Mouse (Mus musculus): Measurements from ENCODE around the gene Stk24. TPM values are rescaled to one million over a fixed set of nuclear protein-coding genes. Genes with fewer than 3 reads are reported as not detected.
A peak's percentile ranks its signal among the peaks of the same experiment; 100 is the strongest.

The Stk24 gene
- polyA plus RNA-seq, 1 experiment from 2014 or later: 57.7 TPM

GRCm38 (mm10) chr14:121379116-121379826 is 540 bp downstream of the Stk24 start:
- DNase-seq (ENCODE audit: low spot score): peak; percentile 88

- DNase-seq (ENCODE audit: low spot score): peak; percentile 79
These were observed 1.3 kb downstream of the Stk24 start for GRCm38 (mm10) chr14:121378243-121379115.

GRCm38 (mm10) chr14:121376566-121376965 is 3.2 kb downstream of the Stk24 start:
- DNase-seq (ENCODE audit: low spot score): no peak

GRCm38 (mm10) chr14:121373901-121374300 is 5.9 kb downstream of the Stk24 start:
- DNase-seq (ENCODE audit: low spot score): no peak

GRCm38 (mm10) chr14:121373020-121373419 is 6.8 kb downstream of the Stk24 start:
- peak; percentile 35 for DNase-seq (ENCODE audit: low spot score)

GRCm38 (mm10) chr14:121371911-121372820 is 7.6 kb downstream of the Stk24 start:
- DNase-seq (ENCODE audit: low spot score): no peak

- no peak for DNase-seq (ENCODE audit: low spot score)
These were observed 10.4 kb downstream of the Stk24 start for GRCm38 (mm10) chr14:121369385-121369784.

GRCm38 (mm10) chr14:121368108-121368705 is 11.6 kb downstream of the Stk24 start:
- DNase-seq (ENCODE audit: low spot score): no peak

- peak; percentile 79 for DNase-seq (ENCODE audit: low spot score)
These were observed 13.7 kb downstream of the Stk24 start for GRCm38 (mm10) chr14:121365991-121366728.

- no peak for DNase-seq (ENCODE audit: low spot score)
These were observed 14.4 kb downstream of the Stk24 start for GRCm38 (mm10) chr14:121365390-121365789.

- DNase-seq (ENCODE audit: low spot score): no peak
These were observed 15.5 kb downstream of the Stk24 start for GRCm38 (mm10) chr14:121364282-121364681.

- DNase-seq (ENCODE audit: low spot score): no peak
These were observed 18.3 kb downstream of the Stk24 start for GRCm38 (mm10) chr14:121361319-121362114.

- no peak for DNase-seq (ENCODE audit: low spot score)
These were observed 20.0 kb downstream of the Stk24 start for GRCm38 (mm10) chr14:121359850-121360249.

GRCm38 (mm10) chr14:121359015-121359414 is 20.8 kb downstream of the Stk24 start:
- no peak for DNase-seq (ENCODE audit: low spot score)

- DNase-seq (ENCODE audit: low spot score): no peak
These were observed 21.5 kb downstream of the Stk24 start for GRCm38 (mm10) chr14:121358327-121358726.

GRCm38 (mm10) chr14:121356336-121356862 is 23.4 kb downstream of the Stk24 start:
- no peak for DNase-seq (ENCODE audit: low spot score)

- DNase-seq (ENCODE audit: low spot score): no peak
These were observed 24.1 kb downstream of the Stk24 start for GRCm38 (mm10) chr14:121355732-121356131.

- DNase-seq (ENCODE audit: low spot score): no peak
These were observed 26.0 kb downstream of the Stk24 start for GRCm38 (mm10) chr14:121353648-121354377.
